8 mouse cellular contexts compared by ENCODE assay signal in the genomic region with DNA sequence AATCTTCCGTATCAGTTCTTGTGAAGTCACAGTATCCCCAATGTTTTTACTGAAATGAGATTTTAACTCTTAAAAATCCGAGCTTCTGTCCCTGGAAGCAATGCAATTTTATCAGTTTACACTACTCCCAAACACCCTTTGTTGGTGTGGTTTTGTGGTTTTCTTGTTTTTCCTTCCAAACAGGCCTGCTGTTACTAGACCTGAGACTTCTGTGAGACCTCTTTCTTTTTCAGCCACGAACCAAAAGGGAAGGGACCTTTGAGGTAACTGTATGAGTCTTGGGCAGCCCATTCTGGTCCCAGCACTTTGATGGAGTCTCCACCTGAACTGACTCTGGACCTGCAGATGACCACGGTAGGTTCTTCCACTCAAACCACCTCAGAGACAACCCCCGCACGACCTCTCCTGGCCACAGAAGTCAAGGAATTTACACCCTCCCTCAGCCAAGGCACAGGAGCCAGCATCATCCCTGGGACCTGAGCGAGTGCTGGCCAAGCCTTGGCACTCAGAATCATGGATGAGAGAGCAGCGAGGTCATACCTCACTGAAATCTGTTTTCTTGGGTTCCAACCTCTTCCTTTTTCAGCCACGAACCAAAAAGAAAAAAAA. TPM values are rescaled to one million over a fixed set of nuclear protein-coding genes. Genes with fewer than 3 reads are reported as not detected.
DNase-seq lines count a peak whose midpoint lies in the region; ATAC-seq and TF ChIP-seq lines count a peak whose summit lies in the region.

No protein-coding gene starts in this region.

- H3K9me3 ChIP-seq in heart, embryonic 16.5 days (replicated peaks; ENCODE audit: control insufficient read depth, low read length): peaks cover 5% of the 10 kb centered on the region
- H3K9me3 ChIP-seq in embryonic facial prominence, embryonic 13.5 days: no peaks in the 10 kb centered on the region
- 0 out of 2 replicates have a peak, but pooled peaks cover 4% of the 10 kb centered on the region for H3K9me3 ChIP-seq in limb, embryonic 14.5 days (ENCODE audit: control insufficient read depth, low read length)

- H3K4me2 ChIP-seq in heart, embryonic 16.5 days (ENCODE audit: low read depth, low read length): peak overlapping the region; percentile 90
- H3K4me2 ChIP-seq in embryonic facial prominence, embryonic 13.5 days: peak overlapping the region; percentile 93
- peak overlapping the region; percentile 85 for H3K4me2 ChIP-seq in limb, embryonic 14.5 days (replicated peaks; ENCODE audit: low read depth, low read length, severe bottlenecking)

- no peak overlapping the region; the same call in 1 of the 2 replicates for H3K9ac ChIP-seq in heart, embryonic 16.5 days (ENCODE audit: low read length)
- peak overlapping the region; percentile 83 for H3K9ac ChIP-seq in embryonic facial prominence, embryonic 13.5 days
- H3K9ac ChIP-seq in limb, embryonic 14.5 days (ENCODE audit: low read depth, low read length, severe bottlenecking): peak overlapping the region; percentile 81

- 22% methylated on average over 9 of the region's 9 CpGs for WGBS in heart, embryonic 16.5 days
- 13% methylated on average over 9 of the region's 9 CpGs for WGBS in embryonic facial prominence, embryonic 13.5 days
- 17% methylated on average over 9 of the region's 9 CpGs for WGBS in limb, embryonic 14.5 days

- H3K36me3 ChIP-seq in heart, embryonic 16.5 days (ENCODE audit: control insufficient read depth, insufficient read depth): no peaks in the 10 kb centered on the region
- no peaks in the 10 kb centered on the region for H3K36me3 ChIP-seq in embryonic facial prominence, embryonic 13.5 days
- no peaks in the 10 kb centered on the region for H3K36me3 ChIP-seq in limb, embryonic 14.5 days (ENCODE audit: control insufficient read depth, insufficient read depth, low read length)

- intact Hi-C loops in left cerebral cortex, postnatal 10 days (cut with DNase I): loop anchor here (5.0 to 10.0 kb wide), 3 partner anchors 195 to 632 kb away; no protein-coding TSS in a partner anchor

- peak overlapping the region; percentile 84 for H3K4me3 ChIP-seq in heart, embryonic 16.5 days (ENCODE audit: low read length)
- peak overlapping the region; percentile 79 for H3K4me3 ChIP-seq in embryonic facial prominence, embryonic 13.5 days
- peak overlapping the region; percentile 84 for H3K4me3 ChIP-seq in limb, embryonic 14.5 days (replicated peaks; ENCODE audit: low read length)

- H3K27ac ChIP-seq in heart, embryonic 16.5 days (ENCODE audit: low read length): no peak overlapping the region
- no peak overlapping the region for H3K27ac ChIP-seq in embryonic facial prominence, embryonic 13.5 days
- H3K27ac ChIP-seq in limb, embryonic 14.5 days (replicated peaks; ENCODE audit: low read depth, low read length): no peak overlapping the region

- no peak for ATAC-seq in heart, embryonic 16.5 days (replicated peaks; ENCODE audit: extremely low read depth, insufficient read depth, low FRiP score)
- no peak for ATAC-seq in embryonic facial prominence, embryonic 13.5 days (ENCODE audit: insufficient number of reproducible peaks, insufficient read depth, low FRiP score, low TSS enrichment, low read depth)
- no peak for ATAC-seq in limb, embryonic 14.5 days (ENCODE audit: low FRiP score, low read depth)

- peaks cover 14% of the 10 kb centered on the region for H3K4me1 ChIP-seq in heart, embryonic 16.5 days (ENCODE audit: control insufficient read depth, insufficient read depth, low read length)
- peaks cover 30% of the 10 kb centered on the region for H3K4me1 ChIP-seq in embryonic facial prominence, embryonic 13.5 days
- H3K4me1 ChIP-seq in limb, embryonic 14.5 days (ENCODE audit: control insufficient read depth, insufficient read depth, low read length): peaks cover 14% of the 10 kb centered on the region; the same call in 1 of the 2 replicates

- no peak for DNase-seq in heart, postnatal 4 days
- peak; percentile 33 for DNase-seq in R1 (ENCODE audit: low read depth, low spot score)
- DNase-seq in limb, embryonic 14.5 days (ENCODE audit: low spot score): no peak
- DNase-seq in frontal cortex, postnatal 14 days (ENCODE audit: low spot score in 2 of 2): no peak
- no peak for DNase-seq in left cerebral cortex, postnatal 10 days (ENCODE audit: extremely low spot score in 1 of 2, low spot score in 2 of 2)
- no peak for DNase-seq in thymus, postnatal 10 days (ENCODE audit: low spot score in 2 of 2)

- H3K27me3 ChIP-seq in heart, embryonic 16.5 days (ENCODE audit: control insufficient read depth, insufficient read depth, low read length): peaks cover 9% of the 10 kb centered on the region
- H3K27me3 ChIP-seq in embryonic facial prominence, embryonic 13.5 days: peaks cover 7% of the 10 kb centered on the region; the same call in 1 of the 2 replicates
- no peaks in the 10 kb centered on the region for H3K27me3 ChIP-seq in limb, embryonic 14.5 days (ENCODE audit: control insufficient read depth, insufficient read depth, low read length)

- TF ChIP-seq POLR2A in limb, embryonic 14.5 days (IDR thresholded peaks at IDR 0.05; ENCODE audit: borderline replicate concordance, extremely low read depth, insufficient read depth, insufficient read length): no peak

RNA-seq across cellular contexts. Expression of gene Ust, which starts 1.6 kb away (rescaled TPM):
- polyA plus RNA-seq in heart, embryonic 16.5 days (2015; fragmentation: Nextera tagmentation; extraction: Ambion mirVana): 2.1 and 2.2 TPM in 2 replicates
- total RNA-seq in heart, postnatal 4 days (2021): 1 to 10 TPM; 3.0 to 3.1 TPM
- 7.9 and 8.5 TPM in 2 replicates for polyA plus RNA-seq in embryonic facial prominence, embryonic 13.5 days (2015; fragmentation: Nextera tagmentation; extraction: Ambion mirVana)
- polyA plus RNA-seq in limb, embryonic 14.5 days (2012; rRNA removed): 9.9 and 11.5 TPM in 2 replicates
- polyA plus RNA-seq in limb, embryonic 14.5 days (2014; fragmentation: Nextera tagmentation; extraction: Ambion mirVana): 14.5 and 16.2 TPM in 2 replicates
- 10 to 100 TPM; 30.3 to 32.6 TPM for total RNA-seq in left cerebral cortex, postnatal 10 days (2021)
